Mouse (Mus musculus) erythroblast, embryonic 14.5 days (primary cell): ENCODE data around the gene Snw1. TPM values are rescaled to one million over a fixed set of nuclear protein-coding genes. Genes with fewer than 3 reads are reported as not detected.

ENCODE experiments used
- H3K27me3 ChIP-seq: 2 replicates; pipeline ENCODE4 v1.6.1; 2012; ENCODE audit warnings: inconsistent platforms; ENCODE audit not compliant: control insufficient read depth
- H3K36me3 ChIP-seq: 2 replicates; pipeline ENCODE4 v1.6.1; 2012; ENCODE audit warnings: mild to moderate bottlenecking, inconsistent platforms; ENCODE audit not compliant: control insufficient read depth
- H3K4me1 ChIP-seq: 2 replicates; pipeline ENCODE4 v1.6.1; 2012; ENCODE audit warnings: inconsistent platforms; ENCODE audit not compliant: control insufficient read depth
- H3K4me3 ChIP-seq: replicated peaks from 2 replicates; pipeline ENCODE3; 2012; ENCODE audit warnings: moderate library complexity, mild to moderate bottlenecking, inconsistent platforms
- H3K9me3 ChIP-seq: 2 replicates; pipeline ENCODE4 v1.6.1; 2012; ENCODE audit warnings: low read length, inconsistent platforms, mixed read lengths; ENCODE audit not compliant: control insufficient read depth
- GATA1 ChIP-seq: IDR thresholded peaks from 2 replicates; pipeline ENCODE4 v1.6.1; 2012; ENCODE audit warnings: low read length, inconsistent platforms, mixed read lengths
- TAL1 ChIP-seq: IDR thresholded peaks from 3 replicates; pipeline ENCODE4 v1.6.1; 2012; ENCODE audit warnings: low read length, inconsistent platforms, mixed read lengths
- polyA plus RNA-seq: library from polyadenylated mRNA; stranded (reverse); fragments of >175 nt; gene quantifications from 2 replicates; pipeline ENCODE4 v1.2.3, GENCODE M21; 2012

The Snw1 gene
- polyA plus RNA-seq, 1 experiment, result 2.5 TPM

- Histone ChIP-seq H3K27me3 (no peaks in the 10 kb centered on the region), H3K4me3 (no peak overlapping the region), H3K9me3 (no peaks in the 10 kb centered on the region), H3K36me3 (peaks cover 88% of the 10 kb centered on the region), H3K4me1 (peaks cover 17% of the 10 kb centered on the region)
- TF ChIP-seq TAL1 (no peak), GATA1 (no peak)
Observed at GRCm38 (mm10) chr12:87464678-87465297, 7.3 kb downstream of the Snw1 start.

DNA sequence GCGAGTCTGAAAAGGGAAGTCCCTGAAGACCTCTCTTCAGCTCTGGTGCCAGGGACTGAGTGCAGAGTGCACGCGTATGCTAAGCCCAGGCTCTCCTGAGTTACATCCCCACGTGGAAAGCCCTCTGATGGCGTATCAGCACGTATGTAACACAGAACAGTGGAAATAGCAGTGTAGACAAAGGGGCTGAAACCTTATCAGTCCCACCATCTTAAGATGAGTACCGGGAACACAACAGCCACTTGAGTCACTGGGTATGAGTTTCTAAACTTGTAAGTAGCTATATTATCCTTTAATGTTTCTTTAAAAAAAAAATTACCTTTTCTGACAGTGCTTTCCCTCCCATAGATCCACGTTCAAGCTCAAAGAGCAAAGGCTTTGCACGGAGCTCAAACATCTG lies 22.6 kb downstream of the Snw1 start:
- H3K36me3 ChIP-seq, result peaks cover 86% of the 10 kb centered on the region
- no peaks in the 10 kb centered on the region for H3K9me3 ChIP-seq
- TF ChIP-seq GATA1 (peak; percentile 55), TAL1 (no peak)
- H3K27me3 ChIP-seq, result no peaks in the 10 kb centered on the region
- no peak overlapping the region for H3K4me3 ChIP-seq
- H3K4me1 ChIP-seq, result peaks cover 9% of the 10 kb centered on the region

- peaks cover 59% of the 10 kb centered on the region for H3K36me3 ChIP-seq
- H3K4me3 ChIP-seq, result peak overlapping the region; percentile 78
- TF ChIP-seq TAL1 (no peak), GATA1 (no peak)
- H3K9me3 ChIP-seq, result no peaks in the 10 kb centered on the region
- H3K27me3 ChIP-seq, result no peaks in the 10 kb centered on the region
- peaks cover 30% of the 10 kb centered on the region for H3K4me1 ChIP-seq
Observed at GRCm38 (mm10) chr12:87444211-87444610, 27.9 kb downstream of the Snw1 start.

DNA sequence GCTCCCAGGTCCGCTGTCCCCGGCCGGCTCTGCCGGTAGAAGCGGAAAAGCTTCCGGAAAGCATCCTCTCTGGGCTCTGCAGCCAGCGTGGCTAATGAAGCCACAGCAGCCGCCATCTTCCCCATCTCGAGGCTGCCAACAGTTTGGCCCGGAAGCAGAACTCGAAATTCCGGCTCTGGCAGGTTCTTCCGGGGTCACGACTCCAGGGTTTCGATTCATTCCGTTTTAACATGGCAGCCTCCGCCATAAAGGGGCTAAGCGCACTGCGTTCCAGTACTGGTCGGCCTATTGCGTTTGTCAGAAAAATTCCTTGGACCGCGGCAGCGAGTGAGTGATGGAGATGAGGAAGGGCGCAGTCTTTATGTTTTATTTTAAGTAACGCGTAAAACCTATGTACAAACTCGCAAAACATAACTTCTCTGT lies 28.4 kb downstream of the Snw1 start, which contains the start of the genes Slirp and Alkbh1:
Gene Slirp, plus strand, starts transcription at position 197 of the 423 bp plus-strand sequence.
Gene Alkbh1, minus strand, starts transcription at position 318 of the 423 bp plus-strand sequence.
- no peaks in the 10 kb centered on the region for H3K27me3 ChIP-seq
- peaks cover 30% of the 10 kb centered on the region for H3K4me1 ChIP-seq
- H3K36me3 ChIP-seq, result peaks cover 59% of the 10 kb centered on the region
- peak within 1 kb of the TSS; percentile 78 for H3K4me3 ChIP-seq
- TF ChIP-seq TAL1, result no peak
- TF ChIP-seq GATA1, result no peak
- H3K9me3 ChIP-seq, result no peaks in the 10 kb centered on the region

- Histone ChIP-seq H3K36me3 (peaks cover 59% of the 10 kb centered on the region), H3K4me1 (peaks cover 30% of the 10 kb centered on the region), H3K27me3 (no peaks in the 10 kb centered on the region), H3K9me3 (no peaks in the 10 kb centered on the region), H3K4me3 (peak overlapping the region; percentile 78)
- TF ChIP-seq TAL1 (no peak), GATA1 (no peak)
Observed at GRCm38 (mm10) chr12:87443115-87443699, 28.9 kb downstream of the Snw1 start.

GRCm38 (mm10) chr12:87442177-87443114 lies 29.6 kb downstream of the Snw1 start:
- TF ChIP-seq TAL1 (no peak), GATA1 (no peak)
- Histone ChIP-seq H3K36me3 (peaks cover 59% of the 10 kb centered on the region), H3K9me3 (no peaks in the 10 kb centered on the region), H3K4me3 (peak overlapping the region; percentile 78), H3K27me3 (no peaks in the 10 kb centered on the region), H3K4me1 (peaks cover 30% of the 10 kb centered on the region)

- Histone ChIP-seq H3K27me3 (no peaks in the 10 kb centered on the region), H3K36me3 (peaks cover 92% of the 10 kb centered on the region), H3K9me3 (no peaks in the 10 kb centered on the region), H3K4me1 (no peaks in the 10 kb centered on the region; the same call in 1 of the 2 replicates), H3K4me3 (no peak overlapping the region)
- TF ChIP-seq TAL1, result no peak
- no peak for TF ChIP-seq GATA1
Observed at GRCm38 (mm10) chr12:87428885-87429284, 43.2 kb downstream of the Snw1 start.

DNA sequence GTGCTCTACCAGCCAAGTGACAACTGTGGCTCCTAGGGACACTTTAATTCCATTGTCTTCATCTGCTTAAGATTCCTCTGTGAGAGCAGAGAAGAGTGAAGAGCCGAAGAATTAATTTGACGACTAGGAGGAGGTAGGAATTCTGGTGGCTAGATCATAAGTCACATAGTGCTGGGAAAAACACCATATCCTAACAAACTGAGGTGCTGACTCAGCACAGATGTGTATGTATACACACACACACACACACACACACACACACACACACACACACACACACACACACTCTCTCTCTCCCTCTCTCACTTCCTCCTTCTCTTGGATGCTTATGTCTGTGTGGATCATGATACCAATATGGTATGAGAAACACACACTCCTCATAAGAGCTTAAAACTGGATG lies 43.8 kb downstream of the Snw1 start:
- Histone ChIP-seq H3K36me3 (peaks cover 92% of the 10 kb centered on the region), H3K9me3 (no peaks in the 10 kb centered on the region), H3K4me1 (no peaks in the 10 kb centered on the region; the same call in 1 of the 2 replicates), H3K27me3 (no peaks in the 10 kb centered on the region), H3K4me3 (no peak overlapping the region)
- TF ChIP-seq TAL1 (no peak), GATA1 (no peak)

DNA sequence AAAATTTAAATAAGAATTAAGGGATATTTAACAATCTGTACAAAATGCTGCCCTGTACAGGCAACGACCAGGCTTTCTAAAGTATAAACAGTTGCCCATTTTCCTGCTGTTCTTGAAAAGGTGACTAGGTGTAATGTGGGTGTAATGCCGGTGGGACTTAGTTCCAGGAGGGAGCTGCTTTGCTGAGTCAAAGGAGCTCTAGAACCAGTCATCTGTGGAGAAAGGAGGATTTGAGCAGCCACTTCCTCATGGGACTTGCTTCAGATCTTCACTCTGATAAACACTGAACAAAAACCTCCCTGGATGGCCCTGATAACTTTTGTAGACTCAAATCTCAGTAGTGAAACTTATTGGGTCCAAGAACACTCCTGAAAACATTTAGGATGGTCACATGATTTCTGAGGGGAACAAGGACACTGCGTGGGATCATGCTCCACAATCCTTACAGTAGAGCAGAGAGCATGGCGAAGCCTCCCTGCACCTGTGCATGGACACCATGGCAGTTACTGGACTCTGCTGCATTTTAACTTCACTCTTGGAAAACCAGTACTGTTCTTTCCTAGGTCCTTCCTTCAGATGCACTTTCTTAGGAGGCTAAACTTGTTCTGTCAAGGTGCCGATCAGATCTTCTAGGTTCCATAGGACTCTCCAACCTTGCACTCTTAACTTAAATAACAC lies 45.6 kb downstream of the Snw1 start:
- H3K4me3 ChIP-seq, result no peak overlapping the region
- H3K4me1 ChIP-seq, result peaks cover 1% of the 10 kb centered on the region
- no peaks in the 10 kb centered on the region for H3K27me3 ChIP-seq
- no peak for TF ChIP-seq TAL1
- TF ChIP-seq GATA1, result no peak
- peaks cover 80% of the 10 kb centered on the region for H3K36me3 ChIP-seq
- H3K9me3 ChIP-seq, result no peaks in the 10 kb centered on the region
